Mouse (Mus musculus): ENCODE results near the gene Slc8a1. TPM values are rescaled to one million over a fixed set of nuclear protein-coding genes. Genes with fewer than 3 reads are reported as not detected.

The Slc8a1 gene
- polyA plus RNA-seq, 1 experiment = 3.2 TPM

DNA sequence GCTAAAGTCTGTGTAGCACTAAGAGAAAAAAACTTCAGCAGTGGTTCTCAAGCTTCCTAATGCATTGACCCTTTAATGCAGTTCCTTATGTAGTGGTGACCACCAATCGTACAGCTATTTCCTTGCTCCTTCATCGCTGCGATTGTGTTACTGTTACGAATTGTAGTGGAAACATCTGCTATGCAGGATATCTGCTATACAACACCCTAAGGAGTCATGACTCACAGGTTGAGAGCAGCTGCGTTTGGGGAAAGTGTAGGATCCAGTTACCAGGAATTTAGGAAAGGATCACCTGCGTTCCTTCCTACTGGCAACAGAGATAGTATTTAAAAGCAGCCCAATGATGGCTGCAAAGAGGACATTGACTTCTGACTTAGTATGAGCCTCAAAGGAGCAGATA is 213.4 kb downstream of the Slc8a1 start:
- Histone ChIP-seq H3K4me3 (ENCODE audit: extremely low read depth, insufficient read depth, insufficient read length) (no peak overlapping the region), H3K27ac (ENCODE audit: insufficient read depth, low read length) (no peak overlapping the region), H3K27me3 (ENCODE audit: control insufficient read depth, insufficient read depth, low read length) (no peaks in the 10 kb centered on the region), H3K4me1 (ENCODE audit: control insufficient read depth, insufficient read depth, insufficient read length) (no peaks in the 10 kb centered on the region), H3K36me3 (ENCODE audit: control insufficient read depth, insufficient read depth, low read length) (no peaks in the 10 kb centered on the region)
- WGBS = 78% methylated on average over 6 of the region's 6 CpGs
- TF ChIP-seq CTCF (IDR thresholded peaks at IDR 0.05; ENCODE audit: extremely low read depth, insufficient read depth, insufficient read length, insufficient replicate concordance) = no peak
- TF ChIP-seq POLR2A (IDR thresholded peaks at IDR 0.05; ENCODE audit: low read depth, low read length) = no peak
- no peak for DNase-seq (ENCODE audit: low read depth in 1 of 2, low spot score in 2 of 2)

DNA sequence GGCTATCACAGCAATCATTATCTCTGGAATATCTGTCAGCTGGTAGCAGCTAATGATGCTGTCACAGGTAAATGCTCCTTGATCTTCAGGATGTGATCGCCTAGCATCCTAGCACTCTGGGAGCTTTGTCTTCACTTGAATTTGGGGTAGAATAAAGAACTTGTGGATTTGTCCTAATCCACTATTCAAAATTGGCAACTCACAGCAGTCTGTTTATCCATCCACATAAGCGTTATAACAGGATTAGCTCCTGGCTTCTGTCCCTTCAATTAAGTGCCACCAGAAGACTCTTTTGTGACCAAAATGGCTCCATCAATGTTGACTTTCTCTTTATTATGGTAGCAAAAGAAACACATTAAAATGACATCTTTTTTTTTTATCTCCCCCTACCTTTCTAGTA is 214.2 kb downstream of the Slc8a1 start:
- TF ChIP-seq CTCF (IDR thresholded peaks at IDR 0.05; ENCODE audit: extremely low read depth, insufficient read depth, insufficient read length, insufficient replicate concordance) (no peak), POLR2A (IDR thresholded peaks at IDR 0.05; ENCODE audit: low read depth, low read length) (no peak)
- H3K27ac ChIP-seq (ENCODE audit: insufficient read depth, low read length) = no peak overlapping the region
- DNase-seq (ENCODE audit: low read depth in 1 of 2, low spot score in 2 of 2) = no peak
- no peaks in the 10 kb centered on the region for H3K36me3 ChIP-seq (ENCODE audit: control insufficient read depth, insufficient read depth, low read length)
- WGBS = 92% methylated on average over 2 of the region's 2 CpGs
- no peak overlapping the region for H3K4me3 ChIP-seq (ENCODE audit: extremely low read depth, insufficient read depth, insufficient read length)
- H3K4me1 ChIP-seq (ENCODE audit: control insufficient read depth, insufficient read depth, insufficient read length) = no peaks in the 10 kb centered on the region
- no peaks in the 10 kb centered on the region for H3K27me3 ChIP-seq (ENCODE audit: control insufficient read depth, insufficient read depth, low read length)

- H3K4me1 ChIP-seq (ENCODE audit: control insufficient read depth, insufficient read depth, insufficient read length) = no peaks in the 10 kb centered on the region
- H3K36me3 ChIP-seq (ENCODE audit: control insufficient read depth, insufficient read depth, low read length) = no peaks in the 10 kb centered on the region
- WGBS = 71% methylated on average over 10 of the region's 10 CpGs
- TF ChIP-seq POLR2A (IDR thresholded peaks at IDR 0.05; ENCODE audit: low read depth, low read length) (no peak), CTCF (IDR thresholded peaks at IDR 0.05; ENCODE audit: extremely low read depth, insufficient read depth, insufficient read length, insufficient replicate concordance) (no peak)
- DNase-seq (ENCODE audit: low read depth in 1 of 2, low spot score in 2 of 2) = no peak
- no peaks in the 10 kb centered on the region for H3K27me3 ChIP-seq (ENCODE audit: control insufficient read depth, insufficient read depth, low read length)
- no peak overlapping the region for H3K4me3 ChIP-seq (ENCODE audit: extremely low read depth, insufficient read depth, insufficient read length)
- no peak overlapping the region for H3K27ac ChIP-seq (ENCODE audit: insufficient read depth, low read length)
Measured at GRCm38 (mm10) chr17:81518316-81519025, 219.7 kb downstream of the Slc8a1 start.

DNA sequence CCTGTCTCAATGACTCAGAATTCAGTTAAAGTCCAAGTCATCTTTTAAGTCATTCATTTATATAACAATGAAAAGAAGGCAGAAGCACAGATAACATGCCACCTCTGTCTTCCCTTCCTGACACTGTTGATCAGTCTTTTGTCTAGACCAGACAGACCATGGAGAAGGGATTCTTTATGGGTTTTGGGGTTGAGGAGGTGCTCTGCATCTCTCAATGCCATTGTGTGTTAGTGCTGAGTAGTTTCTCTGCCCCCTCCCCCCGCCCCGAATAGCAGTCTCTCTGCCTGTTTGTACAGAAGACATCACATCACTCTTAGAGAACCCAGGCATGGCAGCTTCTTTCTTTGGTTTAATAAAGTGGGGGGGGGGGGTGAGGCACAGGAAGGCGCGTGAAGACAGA is 222.0 kb downstream of the Slc8a1 start:
- Histone ChIP-seq H3K27ac (ENCODE audit: insufficient read depth, low read length) (no peak overlapping the region), H3K4me1 (ENCODE audit: control insufficient read depth, insufficient read depth, insufficient read length) (no peaks in the 10 kb centered on the region), H3K36me3 (ENCODE audit: control insufficient read depth, insufficient read depth, low read length) (no peaks in the 10 kb centered on the region), H3K27me3 (ENCODE audit: control insufficient read depth, insufficient read depth, low read length) (no peaks in the 10 kb centered on the region), H3K4me3 (ENCODE audit: extremely low read depth, insufficient read depth, insufficient read length) (no peak overlapping the region)
- TF ChIP-seq POLR2A (IDR thresholded peaks at IDR 0.05; ENCODE audit: low read depth, low read length) (no peak), CTCF (IDR thresholded peaks at IDR 0.05; ENCODE audit: extremely low read depth, insufficient read depth, insufficient read length, insufficient replicate concordance) (no peak)
- 93% methylated on average over 4 of the region's 4 CpGs for WGBS
- DNase-seq (ENCODE audit: low read depth in 1 of 2, low spot score in 2 of 2) = no peak

- no peak for TF ChIP-seq CTCF (IDR thresholded peaks at IDR 0.05; ENCODE audit: extremely low read depth, insufficient read depth, insufficient read length, insufficient replicate concordance)
- no peak for TF ChIP-seq POLR2A (IDR thresholded peaks at IDR 0.05; ENCODE audit: low read depth, low read length)
- 85% methylated on average over 4 of the region's 4 CpGs for WGBS
- Histone ChIP-seq H3K4me1 (ENCODE audit: control insufficient read depth, insufficient read depth, insufficient read length) (no peaks in the 10 kb centered on the region), H3K27me3 (ENCODE audit: control insufficient read depth, insufficient read depth, low read length) (no peaks in the 10 kb centered on the region), H3K36me3 (ENCODE audit: control insufficient read depth, insufficient read depth, low read length) (no peaks in the 10 kb centered on the region), H3K4me3 (ENCODE audit: extremely low read depth, insufficient read depth, insufficient read length) (no peak overlapping the region), H3K27ac (ENCODE audit: insufficient read depth, low read length) (no peak overlapping the region)
- no peak for DNase-seq (ENCODE audit: low read depth in 1 of 2, low spot score in 2 of 2)
Measured at GRCm38 (mm10) chr17:81514022-81514421, 224.2 kb downstream of the Slc8a1 start.

DNA sequence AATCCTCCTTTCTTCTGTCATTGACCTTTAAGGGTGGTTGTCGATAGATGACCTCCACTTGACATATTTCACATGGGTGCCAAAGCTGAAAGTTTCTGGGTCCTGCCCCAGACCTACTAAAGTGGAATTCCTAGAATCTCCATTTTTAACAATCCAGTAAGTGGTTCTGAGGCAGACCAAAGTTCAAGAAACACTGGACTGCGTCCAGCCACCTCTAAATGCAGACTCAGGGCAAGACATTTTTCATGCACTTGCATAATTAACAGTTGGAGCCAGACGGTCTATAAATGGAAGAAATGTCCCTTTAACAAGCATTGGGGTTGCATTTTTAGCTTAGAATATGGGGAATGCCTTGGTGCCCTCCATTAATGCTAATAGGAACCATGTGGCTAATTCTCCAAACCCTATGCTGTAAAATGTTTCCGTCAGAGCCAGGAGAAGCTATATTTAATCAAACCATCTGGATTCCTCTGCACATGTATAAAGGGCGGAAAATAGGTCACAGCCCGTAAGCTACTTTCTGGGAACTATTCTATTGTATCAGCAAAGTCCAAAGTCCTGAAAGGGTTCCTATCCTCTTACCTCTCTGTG is 224.7 kb downstream of the Slc8a1 start:
- H3K27ac ChIP-seq (ENCODE audit: insufficient read depth, low read length) = no peak overlapping the region
- no peaks in the 10 kb centered on the region for H3K36me3 ChIP-seq (ENCODE audit: control insufficient read depth, insufficient read depth, low read length)
- DNase-seq (ENCODE audit: low read depth in 1 of 2, low spot score in 2 of 2) = no peak
- H3K4me3 ChIP-seq (ENCODE audit: extremely low read depth, insufficient read depth, insufficient read length) = no peak overlapping the region
- TF ChIP-seq CTCF (IDR thresholded peaks at IDR 0.05; ENCODE audit: extremely low read depth, insufficient read depth, insufficient read length, insufficient replicate concordance) (no peak), POLR2A (IDR thresholded peaks at IDR 0.05; ENCODE audit: low read depth, low read length) (no peak)
- H3K27me3 ChIP-seq (ENCODE audit: control insufficient read depth, insufficient read depth, low read length) = no peaks in the 10 kb centered on the region
- 86% methylated on average over 6 of the region's 6 CpGs for WGBS
- no peaks in the 10 kb centered on the region for H3K4me1 ChIP-seq (ENCODE audit: control insufficient read depth, insufficient read depth, insufficient read length)

- no peak overlapping the region for H3K4me3 ChIP-seq (ENCODE audit: extremely low read depth, insufficient read depth, insufficient read length)
- no peak overlapping the region for H3K27ac ChIP-seq (ENCODE audit: insufficient read depth, low read length)
- no peaks in the 10 kb centered on the region for H3K36me3 ChIP-seq (ENCODE audit: control insufficient read depth, insufficient read depth, low read length)
- 90% methylated on average over 5 of the region's 5 CpGs for WGBS
- no peaks in the 10 kb centered on the region for H3K4me1 ChIP-seq (ENCODE audit: control insufficient read depth, insufficient read depth, insufficient read length)
- no peaks in the 10 kb centered on the region for H3K27me3 ChIP-seq (ENCODE audit: control insufficient read depth, insufficient read depth, low read length)
- TF ChIP-seq CTCF (IDR thresholded peaks at IDR 0.05; ENCODE audit: extremely low read depth, insufficient read depth, insufficient read length, insufficient replicate concordance) = no peak
- TF ChIP-seq POLR2A (IDR thresholded peaks at IDR 0.05; ENCODE audit: low read depth, low read length) = no peak
- DNase-seq (ENCODE audit: low read depth in 1 of 2, low spot score in 2 of 2) = no peak
Measured at GRCm38 (mm10) chr17:81505162-81505685, 233.0 kb downstream of the Slc8a1 start.

All from spleen, adult 2 months (tissue).